Mouse (Mus musculus) lung, postnatal 0 days (tissue): ENCODE measurements at regions not wholly inside any gene's neighbourhood (a gene's known extent, or its start where the extent isn't known, plus 50 kb on each side); places are given as distances from the start of the nearest gene placed in this dataset.

Source experiments
- CTCF ChIP-seq: IDR thresholded peaks from 2 replicates; pipeline ENCODE4 v1.5.1; 2016; ENCODE audit warnings: antibody characterized with exemption, mild to moderate bottlenecking
- EP300 ChIP-seq: IDR thresholded peaks from 2 replicates; pipeline ENCODE4 v1.6.1; 2016; ENCODE audit warnings: antibody characterized with exemption, mild to moderate bottlenecking, control low read depth

- TF ChIP-seq CTCF (peak; percentile 81), EP300 (no peak)
Observed at GRCm38 (mm10) chr4:142348910-142349309, 109.7 kb upstream of the Kazn start.
